Mouse (Mus musculus) testis, postnatal 14 days (tissue): ENCODE measurements around the gene Ninl.

Experiments used
- DNase-seq: peaks from one replicate; pipeline ENCODE4 v3.0.0; 2021; ENCODE audit warnings: low spot score

Ninl gene

DNA sequence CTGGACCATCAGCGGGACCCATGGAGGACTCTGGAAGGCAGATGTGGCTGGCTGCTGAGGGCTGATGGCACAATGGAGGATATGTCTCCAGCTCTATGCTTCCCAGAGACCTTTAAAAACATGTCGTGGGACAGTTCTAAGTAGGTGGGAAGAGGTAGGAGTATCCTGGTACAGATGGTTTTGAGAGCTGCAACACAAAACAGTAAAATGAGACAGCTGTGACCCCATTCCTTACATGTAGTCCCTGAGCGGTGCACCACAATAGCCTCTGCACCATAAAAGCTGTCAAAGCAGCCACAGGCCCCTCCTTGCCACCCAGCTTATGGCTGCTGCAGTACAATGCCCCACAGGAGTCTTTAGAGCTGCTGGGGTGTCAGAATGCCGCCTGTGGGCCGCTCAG, 41.6 kb downstream of the Ninl start:
- no peak for DNase-seq

DNA sequence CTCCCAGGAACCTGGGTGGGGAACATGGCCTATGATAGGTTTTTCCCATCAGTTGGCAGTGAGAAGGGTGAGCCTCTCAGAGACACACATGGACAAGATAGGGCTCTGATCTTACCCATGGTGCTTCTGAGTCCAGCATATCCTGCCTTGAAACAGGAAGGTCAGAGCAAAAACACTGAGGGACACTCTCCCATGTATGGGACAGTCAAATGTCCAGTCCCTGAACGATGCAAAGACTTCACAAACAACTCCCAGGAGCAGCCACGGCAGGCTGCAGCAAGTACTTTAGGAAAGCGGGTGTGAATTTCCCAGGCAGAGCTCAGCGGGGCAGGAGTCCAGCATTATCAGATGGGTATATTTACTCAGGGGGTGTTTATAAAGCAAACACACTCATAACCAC, 43.9 kb downstream of the Ninl start:
- no peak for DNase-seq

DNA sequence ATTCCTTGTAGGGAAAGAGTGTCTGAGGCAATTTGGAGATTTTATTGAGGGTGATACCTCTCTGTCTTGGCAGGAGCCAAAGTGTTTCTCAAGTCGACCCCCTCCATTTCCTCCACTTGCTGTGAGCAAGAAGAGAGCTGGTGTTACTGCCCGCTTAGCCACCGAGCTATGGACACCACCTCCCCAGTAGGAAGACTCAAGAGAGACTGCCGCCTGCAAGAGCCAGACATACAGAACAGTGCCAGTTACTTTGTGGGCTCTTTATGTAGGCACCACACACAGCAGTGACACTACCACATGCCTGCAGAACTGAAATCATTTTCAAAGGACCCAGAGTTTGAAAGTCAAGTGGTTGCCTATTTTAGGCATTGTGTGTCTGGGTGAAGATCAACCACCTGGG, 48.1 kb downstream of the Ninl start:
- no peak for DNase-seq

DNA sequence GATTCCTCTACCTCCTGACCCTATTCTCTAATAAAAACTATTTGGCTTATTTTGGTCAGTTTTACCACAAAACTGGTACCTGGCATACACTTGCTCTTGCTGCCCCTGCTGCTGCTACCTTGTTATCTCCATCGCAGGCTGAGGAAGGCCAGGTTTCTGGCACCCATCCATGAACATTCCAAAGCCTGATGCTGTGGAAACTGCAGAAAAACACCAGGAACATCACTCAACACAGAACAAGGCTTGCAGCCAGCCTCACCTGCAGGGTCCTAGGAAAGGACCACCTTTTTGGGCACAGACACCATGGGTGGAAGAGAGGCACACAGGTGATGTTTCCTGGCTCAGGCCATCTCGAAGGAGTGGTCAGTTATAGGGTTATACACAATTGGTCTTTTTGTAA, 48.7 kb downstream of the Ninl start:
- DNase-seq, result no peak

DNA sequence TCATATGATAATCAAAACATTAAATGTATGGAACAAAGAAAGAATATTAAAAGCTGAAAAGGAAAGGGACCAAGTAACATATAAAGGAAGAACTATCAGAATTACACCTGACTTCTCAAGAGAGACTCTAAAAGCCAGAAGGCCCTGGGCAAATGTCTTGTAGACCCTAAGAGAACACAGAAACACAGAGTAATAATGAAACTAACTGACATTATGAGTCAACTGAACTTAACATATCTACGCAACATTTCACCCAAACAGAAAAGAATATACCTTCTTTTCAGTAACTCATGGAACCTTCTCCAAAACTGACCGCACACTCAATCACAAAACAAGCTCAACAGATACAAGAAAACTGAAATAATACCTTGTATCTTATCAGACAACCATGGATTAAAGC, 53.8 kb downstream of the Ninl start:
- no peak for DNase-seq

DNA sequence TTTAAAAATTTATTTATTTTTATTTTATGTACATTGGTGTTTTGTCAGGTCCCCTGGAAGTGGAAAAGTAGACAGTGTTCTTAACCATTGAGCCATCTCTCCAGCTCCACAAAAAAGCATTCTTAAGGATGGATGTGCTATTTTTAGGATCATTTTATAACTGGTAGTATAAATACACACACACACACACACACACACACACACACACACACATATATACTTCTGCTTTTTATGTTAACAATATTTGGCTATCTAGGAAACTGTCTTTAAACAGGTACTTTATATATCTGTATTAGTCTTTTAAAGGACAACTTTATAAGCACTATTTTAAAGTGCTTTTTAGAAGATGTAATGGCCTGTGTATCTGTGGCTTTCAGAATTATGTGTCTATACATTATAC, 57.1 kb downstream of the Ninl start:
- DNase-seq, result no peak

DNA sequence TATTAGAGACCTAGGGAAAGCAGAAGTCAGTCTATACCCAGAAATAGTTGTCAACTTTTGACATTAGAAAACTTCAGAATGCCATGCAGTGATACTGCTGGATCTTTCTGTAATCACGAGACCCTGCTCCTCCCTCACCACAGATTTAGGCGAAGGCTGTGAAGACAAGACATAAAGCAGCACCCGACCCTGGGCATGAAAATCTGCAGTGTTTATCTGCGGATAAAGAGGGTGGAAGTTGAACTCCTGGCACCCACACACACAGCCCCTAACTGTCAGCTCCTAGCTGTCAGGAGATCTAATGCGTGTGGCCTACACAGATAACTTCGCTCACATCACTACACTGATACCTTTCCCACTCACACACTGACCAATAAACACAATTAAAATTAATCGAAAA, 57.7 kb downstream of the Ninl start:
- DNase-seq, result no peak

DNA sequence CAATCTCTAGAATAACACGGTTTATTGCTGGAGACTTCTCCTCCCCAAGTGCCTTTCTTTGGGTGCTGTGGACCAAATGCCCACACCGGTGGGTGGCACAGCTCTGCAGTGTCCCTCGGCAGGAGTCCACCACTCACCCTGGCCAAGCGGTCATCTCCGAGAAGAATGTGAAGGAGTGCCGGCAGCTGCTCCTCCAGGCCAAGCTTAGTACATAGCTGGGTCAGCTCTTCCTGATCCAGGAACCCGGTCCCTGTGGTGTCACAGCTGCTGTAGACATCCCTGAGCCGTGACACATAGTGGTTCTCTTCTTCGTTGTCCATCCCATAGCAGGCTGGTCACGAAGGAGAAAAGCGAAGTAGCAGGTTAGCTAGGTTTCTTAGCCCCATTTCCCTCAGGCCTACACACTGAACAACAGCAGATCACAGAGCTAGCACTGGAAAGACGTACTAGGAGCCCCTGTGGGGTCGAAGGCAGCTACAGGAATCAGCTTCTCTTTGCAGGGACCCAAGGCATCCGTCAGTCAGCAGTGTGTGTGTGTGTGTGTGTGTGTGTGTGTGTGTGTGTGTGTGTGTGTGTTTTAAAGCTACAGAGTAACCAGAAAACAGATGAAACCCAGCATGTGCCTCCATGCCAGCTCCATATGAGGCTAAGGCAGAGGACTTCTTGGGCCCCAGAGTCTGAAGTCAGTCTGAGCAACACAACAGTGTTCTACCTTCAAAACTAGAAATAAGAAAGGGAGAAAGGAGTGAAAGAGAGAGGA, 59.1 kb downstream of the Ninl start:
- DNase-seq, result no peak

DNA sequence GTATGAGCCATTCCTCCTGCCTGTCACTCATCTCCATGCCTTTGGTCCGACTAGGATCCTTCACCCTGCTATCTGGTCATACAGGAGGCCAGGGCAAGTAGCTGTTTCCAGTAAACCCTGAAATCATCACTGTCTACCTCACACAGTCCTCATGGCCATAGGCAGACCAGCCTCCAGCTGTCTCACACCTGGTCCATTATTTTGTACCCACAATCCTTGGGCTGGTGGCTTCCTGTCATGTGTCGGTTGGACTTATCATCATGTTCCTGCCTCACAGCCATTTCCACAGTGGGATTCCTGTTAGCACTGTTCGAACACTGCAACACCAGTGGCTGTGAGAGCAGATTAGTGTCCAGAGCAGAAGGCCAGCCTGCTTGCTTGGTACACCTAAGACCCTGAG, 60.4 kb downstream of the Ninl start:
- DNase-seq, result no peak

DNA sequence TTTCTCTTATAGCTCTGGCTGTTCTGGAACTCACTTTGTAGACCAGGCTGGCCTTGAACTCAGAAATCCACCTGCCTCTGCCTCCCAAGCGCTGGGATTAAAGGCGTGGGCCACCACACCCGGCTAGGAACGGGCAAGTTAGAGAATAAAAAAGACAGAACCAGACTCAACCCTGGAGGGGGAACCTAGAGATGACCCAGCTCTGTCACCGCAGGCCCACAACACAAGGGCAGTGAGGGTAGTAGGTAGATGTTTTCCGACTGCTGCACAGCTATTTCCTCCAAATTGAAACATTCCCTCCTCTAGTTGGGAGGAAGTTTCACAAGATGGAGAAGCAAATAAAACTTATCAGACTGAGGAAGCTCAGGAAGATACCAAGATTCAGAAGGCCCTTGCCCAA, 61.5 kb downstream of the Ninl start:
- DNase-seq, result no peak

DNA sequence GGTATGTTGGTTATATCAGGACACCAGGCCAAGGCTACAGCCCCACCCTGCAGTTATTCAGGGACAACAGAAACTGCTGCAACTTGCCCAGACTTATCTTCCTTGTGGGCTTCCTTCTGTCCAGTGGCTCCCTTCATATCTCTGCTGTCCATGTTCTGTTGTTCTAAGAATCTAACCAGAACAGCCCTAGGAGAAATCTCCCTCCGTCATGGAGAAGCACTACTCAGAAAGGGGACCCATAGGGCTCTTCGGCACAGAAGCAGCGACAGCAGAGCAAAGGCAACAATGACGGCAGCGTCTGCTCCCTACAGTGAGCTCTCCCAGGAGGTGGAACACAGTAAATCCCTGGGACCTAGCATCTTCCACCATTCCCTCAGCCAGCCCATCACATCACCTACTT, 62.3 kb downstream of the Ninl start:
- DNase-seq, result no peak

DNA sequence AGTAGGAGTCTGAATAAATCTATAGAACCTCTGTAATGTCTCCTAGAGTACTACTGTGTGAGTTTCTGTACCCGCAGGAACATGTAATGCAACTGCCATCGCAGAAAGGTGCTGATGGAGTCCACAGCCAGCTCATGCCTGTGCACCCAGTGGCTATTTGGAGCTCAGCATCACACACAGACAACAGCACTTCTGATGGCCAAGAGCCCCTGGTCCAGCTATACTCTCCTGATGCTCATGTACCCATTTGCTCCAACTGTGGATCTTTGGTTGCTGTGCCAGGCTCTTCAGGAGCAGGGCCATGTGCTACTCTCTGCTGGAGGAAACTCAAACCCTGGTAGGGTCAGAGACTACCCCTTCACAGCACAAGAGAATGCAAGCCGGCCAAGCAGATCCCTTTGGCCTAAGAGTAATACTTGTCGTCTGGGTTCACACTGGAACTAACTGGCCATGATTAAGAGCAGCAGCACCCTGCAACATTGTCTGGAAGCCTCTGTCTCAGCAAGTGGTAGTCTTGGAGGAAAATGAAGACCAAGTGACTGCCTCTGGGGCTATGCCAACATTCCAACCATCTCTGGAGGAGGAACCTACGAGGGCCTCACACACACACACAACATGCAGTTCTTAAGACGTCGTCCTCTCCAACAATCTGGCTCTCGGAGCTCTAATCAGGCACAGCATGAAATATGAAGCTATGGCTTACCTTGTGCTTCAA, 65.6 kb downstream of the Ninl start:
- no peak for DNase-seq

DNA sequence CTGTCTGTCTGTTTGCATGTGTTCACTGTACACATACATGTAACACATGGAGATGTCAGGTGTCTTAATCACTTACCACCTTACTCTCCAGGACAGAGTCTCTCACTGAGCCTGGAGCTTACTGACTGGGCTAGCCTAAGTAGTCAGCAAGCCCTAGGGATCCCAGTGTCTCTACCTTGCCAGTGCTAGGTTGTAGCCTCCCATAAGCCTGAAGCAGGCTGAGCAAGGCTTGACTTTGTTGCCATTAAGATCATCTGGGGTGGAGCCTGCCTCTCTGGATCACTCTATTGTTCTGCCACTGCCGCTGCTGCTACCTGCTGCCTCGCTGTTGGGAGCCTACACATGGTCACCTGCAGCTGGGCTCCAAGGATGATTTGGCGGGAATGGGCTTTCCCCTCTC, 66.5 kb downstream of the Ninl start:
- DNase-seq, result no peak

DNA sequence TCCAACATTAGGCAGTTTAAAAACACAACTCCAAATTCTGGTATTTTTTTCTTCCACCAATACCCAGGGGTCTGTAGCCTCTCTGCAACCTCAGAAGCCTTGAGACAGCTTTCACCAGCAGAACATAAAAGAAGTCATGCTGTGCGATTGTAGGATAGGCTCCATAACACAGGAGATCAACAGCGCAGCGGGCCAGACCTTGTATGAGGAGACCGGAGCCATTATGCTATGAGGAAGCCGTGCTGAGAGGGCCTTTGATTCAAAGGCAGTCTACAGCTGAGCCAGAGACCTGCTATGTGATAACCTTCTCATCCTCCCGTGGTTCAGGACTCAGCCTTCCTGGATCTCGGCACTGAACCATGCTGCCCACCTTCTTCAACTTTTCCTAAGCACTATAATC, 67.3 kb downstream of the Ninl start:
- DNase-seq, result no peak

DNA sequence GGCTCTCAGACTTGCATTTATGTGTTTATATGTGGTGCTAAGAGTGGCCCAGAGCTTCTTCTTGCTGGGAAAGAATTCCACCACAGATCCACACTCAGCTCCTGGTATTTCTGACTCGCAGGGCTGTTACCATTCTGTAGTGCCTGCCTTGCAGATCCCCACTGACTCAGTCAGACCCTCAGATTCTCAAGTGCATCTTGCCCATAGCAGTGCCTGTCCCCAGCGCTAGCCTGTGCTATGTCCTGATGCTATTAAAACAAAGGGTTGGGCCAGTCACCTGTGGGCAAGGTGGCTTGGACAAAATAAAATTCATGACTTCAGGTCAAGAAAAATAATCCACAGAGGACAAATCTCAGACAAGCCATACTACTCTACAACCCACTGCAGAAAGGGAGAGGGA, 70.0 kb downstream of the Ninl start:
- DNase-seq, result no peak

DNA sequence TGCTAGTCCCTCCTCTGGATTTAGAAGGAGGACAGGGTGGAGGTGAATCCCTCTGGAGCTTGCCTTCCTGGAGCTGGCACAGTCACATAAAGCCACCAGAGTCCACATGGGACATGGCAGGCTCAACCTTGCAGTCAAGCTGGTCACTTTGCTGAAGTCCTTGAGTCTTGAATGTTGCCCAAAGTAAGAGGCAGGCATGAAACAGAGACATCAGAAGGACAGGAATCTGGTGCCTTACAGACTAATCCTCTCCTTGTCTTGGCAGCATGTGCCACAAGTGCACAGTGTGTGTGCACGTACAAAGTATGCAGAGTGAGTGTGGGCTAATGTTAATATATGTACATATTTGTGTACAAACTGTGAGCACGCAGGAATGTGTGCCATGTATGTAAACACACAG, 71.7 kb downstream of the Ninl start:
- no peak for DNase-seq

DNA sequence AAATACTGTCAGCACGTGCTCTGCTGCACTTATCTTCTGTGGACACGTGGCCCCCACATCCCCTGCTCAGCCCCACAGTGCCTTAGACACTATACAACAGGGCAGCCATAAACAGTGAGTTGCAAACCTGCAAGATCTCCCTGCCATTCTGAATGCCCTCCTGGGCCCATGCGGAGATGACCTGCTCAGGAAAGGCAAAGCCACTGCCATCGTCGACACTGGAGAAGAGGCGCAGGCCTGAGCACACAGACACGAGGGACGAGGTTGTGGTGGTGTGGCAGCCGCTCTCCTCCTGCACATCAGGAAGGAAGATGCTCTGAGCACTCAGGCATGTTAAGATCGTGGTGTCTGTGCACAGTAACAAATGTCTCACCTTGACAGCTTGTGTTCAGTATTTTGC, 73.2 kb downstream of the Ninl start:
- no peak for DNase-seq

DNA sequence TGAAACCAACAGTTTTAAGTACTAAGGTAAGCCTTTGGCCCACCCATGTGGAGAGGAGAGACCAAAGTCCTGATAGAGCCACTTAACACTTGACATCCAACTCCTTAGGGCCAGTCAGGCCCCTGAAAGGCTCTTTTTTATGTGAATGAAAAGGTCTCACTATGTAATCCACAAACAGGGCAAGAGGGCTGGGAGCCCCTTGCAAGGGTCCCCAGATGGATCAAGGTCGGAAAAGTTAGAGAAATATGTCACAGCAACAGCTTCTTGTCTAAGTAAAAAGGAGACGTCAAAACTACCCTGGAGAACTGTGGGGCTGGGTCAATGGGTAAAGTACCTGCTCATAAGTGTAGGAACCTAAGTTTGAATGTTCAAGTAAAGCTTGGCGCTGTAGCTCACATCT, 74.5 kb downstream of the Ninl start:
- DNase-seq, result no peak

DNA sequence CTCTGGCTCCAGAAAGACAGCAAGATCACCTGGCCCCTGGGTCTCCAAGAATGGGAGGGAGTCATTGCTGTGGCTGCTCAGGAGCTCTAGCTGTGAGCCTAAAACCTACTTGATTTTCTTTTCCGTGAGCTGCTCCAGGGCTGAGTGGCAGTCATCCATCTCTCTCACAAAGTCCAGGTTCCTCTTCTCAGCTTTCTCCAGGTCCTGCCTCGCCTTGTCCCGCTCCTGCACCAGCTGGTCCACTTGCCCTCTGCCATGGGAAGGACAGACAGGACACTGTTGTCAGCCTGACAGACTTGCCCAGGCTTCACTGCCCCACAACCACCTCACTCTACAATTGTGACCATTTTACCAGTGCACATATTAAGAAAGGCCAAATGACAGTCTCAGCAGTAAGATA, 75.9 kb downstream of the Ninl start:
- no peak for DNase-seq

DNA sequence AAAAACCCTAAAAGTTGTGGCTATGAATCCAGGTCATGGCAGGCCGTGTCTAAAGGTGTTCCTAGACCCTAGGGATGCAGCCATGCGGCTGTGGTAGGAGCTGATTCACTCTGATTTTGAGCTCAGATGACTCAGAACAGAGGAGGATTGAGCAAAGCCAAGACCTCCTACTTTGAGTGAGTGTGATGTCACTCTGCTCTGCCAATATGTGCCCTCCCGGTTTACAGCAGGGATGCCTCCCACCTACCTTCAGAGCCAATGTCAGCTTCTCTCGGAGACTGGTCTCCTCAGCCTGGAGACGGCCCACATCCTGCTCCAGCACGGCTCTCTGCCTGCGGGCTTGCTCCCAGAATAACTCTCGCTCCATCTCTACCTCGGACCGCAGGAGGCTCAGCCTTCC, 79.7 kb downstream of the Ninl start:
- DNase-seq, result no peak

DNA sequence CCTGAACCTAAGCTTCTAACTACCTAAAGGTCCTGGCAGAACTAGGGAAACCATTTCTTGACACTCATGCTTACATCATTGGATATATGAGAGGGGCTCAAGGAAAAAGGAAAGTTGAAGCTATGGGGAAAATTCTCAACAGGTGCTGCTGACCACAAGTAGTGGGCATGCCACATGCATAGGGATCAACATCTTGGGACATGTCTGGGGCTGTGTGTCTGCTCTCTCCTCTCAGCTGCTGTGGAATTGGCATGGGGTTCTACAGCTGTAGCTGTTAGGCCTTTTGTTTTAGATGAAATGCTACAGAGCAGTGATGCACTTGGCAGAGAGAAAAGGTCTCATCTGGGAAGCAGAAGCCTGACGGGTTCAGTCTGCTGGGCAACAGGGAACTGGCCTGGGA, 83.3 kb downstream of the Ninl start:
- DNase-seq, result no peak

DNA sequence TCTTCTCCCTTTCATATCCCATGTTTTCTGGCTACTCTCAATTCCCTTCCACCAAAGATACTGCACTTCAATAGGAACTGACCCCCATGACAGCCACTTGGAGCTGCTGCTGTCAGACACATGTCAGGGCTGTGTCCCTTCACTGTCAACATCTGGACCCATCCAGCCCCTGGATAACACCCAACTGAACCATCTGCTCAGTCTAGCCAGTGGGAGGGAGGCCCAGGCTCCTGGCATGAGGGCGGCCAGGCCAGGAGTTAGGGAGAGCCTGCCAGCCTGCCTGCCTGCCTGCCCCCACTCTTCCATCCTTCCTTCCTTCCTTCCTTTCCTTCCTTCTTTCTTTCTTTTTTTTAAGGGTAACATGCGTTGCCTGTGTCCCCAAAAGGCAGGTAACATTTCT, 88.0 kb downstream of the Ninl start:
- DNase-seq, result no peak

DNA sequence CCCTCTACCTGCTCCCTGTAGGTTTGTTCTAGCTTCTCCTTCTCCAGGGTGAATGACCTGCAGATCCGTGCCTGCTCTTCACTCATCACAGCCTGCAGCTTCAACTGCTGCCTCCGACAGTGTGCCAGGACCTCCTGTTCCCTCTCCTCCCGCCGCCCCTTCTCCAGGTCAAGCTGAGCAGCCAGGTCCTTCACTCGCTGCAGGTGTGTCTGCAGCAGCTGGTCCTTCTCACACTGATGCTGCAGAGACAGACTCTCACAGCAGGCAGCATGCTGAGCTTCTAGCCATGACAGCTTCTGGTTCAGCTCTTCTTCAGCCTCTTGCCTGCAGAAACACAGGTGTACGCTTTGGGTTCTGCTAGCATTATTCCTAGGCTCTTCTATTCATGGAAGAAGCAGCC, 89.1 kb downstream of the Ninl start:
- DNase-seq, result no peak

DNA sequence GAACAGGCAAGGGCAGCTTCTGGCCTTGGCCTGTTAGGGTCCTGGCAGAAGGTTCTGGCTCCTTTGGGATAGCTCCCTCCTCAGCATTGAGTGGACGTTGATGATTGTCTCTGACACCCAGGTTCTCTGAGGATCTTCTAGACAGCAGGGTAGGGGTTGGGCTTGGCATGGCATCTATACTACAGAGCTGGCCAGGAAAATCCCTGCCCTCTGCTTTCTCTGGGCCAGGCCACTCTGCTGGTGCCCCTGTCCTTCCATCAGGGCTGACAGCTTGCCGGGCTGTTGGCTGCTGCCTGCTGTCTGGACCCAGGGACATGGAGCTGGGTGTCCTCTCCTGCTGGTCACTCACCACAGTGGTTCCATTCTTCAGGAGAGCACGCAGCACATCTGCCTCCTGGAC, 89.5 kb downstream of the Ninl start:
- no peak for DNase-seq
